ENCODE assay signal across 21 mouse cellular contexts in the genomic region with DNA sequence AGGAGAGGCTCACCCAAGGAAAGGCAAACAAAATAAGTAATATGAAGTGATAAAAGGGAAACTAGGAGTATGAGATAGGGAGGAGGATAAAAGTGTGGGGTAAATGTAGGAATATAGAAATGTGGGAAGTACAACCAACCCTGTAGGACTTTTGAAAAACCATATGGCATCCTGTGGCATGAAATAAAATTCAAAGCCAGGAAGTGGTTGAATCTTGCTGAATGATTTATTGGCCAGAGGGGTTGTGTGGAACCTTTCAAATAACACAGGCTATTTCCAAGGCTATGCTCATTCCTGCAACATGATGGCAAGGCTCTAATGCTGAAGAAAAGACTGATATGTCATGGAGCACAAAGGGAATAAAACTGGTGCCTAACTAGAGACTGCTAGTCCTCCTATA.
"Had no signal": no experiment of that assay in that cellular context is flagged by ENCODE, and none has a peak within 500 bp of the region (broad histone marks: within the 10 kb centered on the region; RNA-seq: fewer than 3 reads in every experiment).

No protein-coding gene starts in this region.

- ATAC-seq: forebrain, embryonic 13.5 days; forebrain, embryonic 14.5 days; forebrain, embryonic 15.5 days; forebrain, embryonic 16.5 days; forebrain, postnatal 0 days had no signal

- DNase-seq: cerebellum, adult 8-10 months; cerebellum, adult 9-10 months; cerebellum, adult 9-11 months; cerebellum, postnatal 10 days; cerebellum, postnatal 14 days; cerebellum, postnatal 25 days; cerebellum, postnatal 36 days; embryo, embryonic 11 days; forebrain, postnatal 0 days; gastrocnemius, adult 2 months; gastrocnemius, postnatal 10 days; gastrocnemius, postnatal 14 days; gastrocnemius, postnatal 25 days; gastrocnemius, postnatal 36 days; heart, adult 11 months; heart, adult 18-20 months; heart, adult 2 months had no signal
